Mouse (Mus musculus): ENCODE measurements around the gene Gm20721. TPM values are rescaled to one million over a fixed set of nuclear protein-coding genes. Genes with fewer than 3 reads are reported as not detected.

Gm20721 gene
- 1.0 and 1.3 TPM in 2 replicates for polyA plus RNA-seq (2012; rRNA removed; ENCODE audit: low replicate concordance)

GRCm38 (mm10) chr2:174346612-174346998 lies at the start of gene Gm20721:
Gene Gm20721, minus strand, starts transcription at chr2:174346712.

DNA sequence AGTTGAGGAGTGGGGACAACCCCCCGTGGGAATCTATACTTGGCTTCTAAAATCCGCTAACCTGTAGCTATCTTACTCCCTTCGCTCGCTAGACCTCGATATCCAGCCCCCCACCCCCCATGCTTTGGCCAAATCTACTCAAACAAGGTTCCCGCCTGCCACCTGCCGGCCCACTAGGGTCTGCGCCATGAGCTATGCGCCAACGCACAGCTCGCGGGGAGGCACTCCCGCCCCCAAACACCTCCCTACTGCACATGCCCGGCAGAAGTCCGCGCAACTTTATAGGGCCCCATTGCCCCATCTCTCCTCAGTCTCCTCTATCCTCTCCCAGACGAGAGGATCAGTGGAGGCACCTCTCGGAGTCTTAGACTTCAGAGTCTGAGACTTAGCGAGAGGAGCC lies 62.5 kb downstream of the Gm20721 start, which contains the start of gene Gnas:
TSS of gene Gnas (plus strand) at position 310 of the 400 bp plus-strand sequence.

Other genes starting within 250 kb of the Gm20721 start
- 154 and 159 TPM in 2 replicates for gene Npepl1, start 236.4 kb downstream of the Gm20721 start, polyA plus RNA-seq (2012; rRNA removed; ENCODE audit: low replicate concordance)
- 1,476 and 1,497 TPM in 2 replicates for gene Gnas, start 62.4 kb downstream of the Gm20721 start, polyA plus RNA-seq (2012; rRNA removed; ENCODE audit: low replicate concordance)
- 66.1 and 71.7 TPM in 2 replicates for gene Nelfcd, start 69.1 kb upstream of the Gm20721 start, polyA plus RNA-seq (2012; rRNA removed; ENCODE audit: low replicate concordance)
- gene Ctsz, start 92.3 kb upstream of the Gm20721 start, polyA plus RNA-seq (2012; rRNA removed; ENCODE audit: low replicate concordance) = 309 and 377 TPM in 2 replicates
- gene Tubb1, start 104.0 kb upstream of the Gm20721 start, polyA plus RNA-seq (2012; rRNA removed; ENCODE audit: low replicate concordance) = 0.16 and 0.19 TPM in 2 replicates
- gene Atp5e, start 117.4 kb upstream of the Gm20721 start, polyA plus RNA-seq (2012; rRNA removed; ENCODE audit: low replicate concordance) = 302 and 356 TPM in 2 replicates
- 54.3 and 69.8 TPM in 2 replicates for gene Prelid3b, start 126.4 kb upstream of the Gm20721 start, polyA plus RNA-seq (2012; rRNA removed; ENCODE audit: low replicate concordance)

Measured in subcutaneous adipose tissue, adult 2 months (tissue).